Mouse (Mus musculus) forebrain, embryonic 11.5 days (tissue): ENCODE measurements at regions not wholly inside any gene's neighbourhood (a gene's known extent, or its start where the extent isn't known, plus 50 kb on each side); places are given as distances from the start of the nearest gene placed in this dataset.
A peak's percentile ranks its signal among the peaks of the same experiment; 100 is the strongest.

Source experiments
- ATAC-seq: fragments of 200-750 bp; cut with Nextera tagmentation; replicated peaks from 2 replicates; pipeline ENCODE4 v1.8.0; 2017; ENCODE audit warnings: moderate TSS enrichment; ENCODE audit not compliant: low FRiP score
- DNase-seq: peaks from one replicate; pipeline ENCODE4 v3.0.0-alpha.2; 2017; ENCODE audit warnings: low spot score
- H3K27ac ChIP-seq: fragments of 300-500 bp; sonication (generic); 2 replicates; pipeline ENCODE4 v1.5.1; 2014; ENCODE audit warnings: low read depth, low read length
- H3K27me3 ChIP-seq: fragments of 300-500 bp; sonication (generic); 2 replicates; pipeline ENCODE4 v1.6.1; 2014; ENCODE audit warnings: mild to moderate bottlenecking, low read length, mixed read lengths; ENCODE audit not compliant: control insufficient read depth, insufficient read depth
- H3K36me3 ChIP-seq: fragments of 300-500 bp; sonication (generic); 2 replicates; pipeline ENCODE4 v1.6.1; 2014; ENCODE audit warnings: mild to moderate bottlenecking, low read length, moderate library complexity, mixed read lengths; ENCODE audit not compliant: control insufficient read depth, insufficient read depth
- H3K4me1 ChIP-seq: fragments of 300-500 bp; sonication (generic); replicated peaks from 2 replicates; pipeline ENCODE4 v1.6.1; 2014; ENCODE audit warnings: low read length, mixed read lengths; ENCODE audit not compliant: control insufficient read depth, insufficient read depth
- H3K4me2 ChIP-seq: fragments of 300-500 bp; sonication (generic); 2 replicates; pipeline ENCODE4 v1.6.1; 2014; ENCODE audit warnings: low read depth, mild to moderate bottlenecking, low read length, moderate library complexity, mixed read lengths; ENCODE audit not compliant: severe bottlenecking
- H3K4me3 ChIP-seq: fragments of 300-500 bp; sonication (generic); 2 replicates; pipeline ENCODE4 v1.5.1; 2014; ENCODE audit warnings: low read depth, low read length
- H3K9ac ChIP-seq: fragments of 300-500 bp; sonication (generic); 2 replicates; pipeline ENCODE4 v1.6.1; 2014; ENCODE audit warnings: low read length
- H3K9me3 ChIP-seq: fragments of 300-500 bp; sonication (generic); 2 replicates; pipeline ENCODE4 v1.6.1; 2016; ENCODE audit warnings: low read length, mixed read lengths; ENCODE audit not compliant: control insufficient read depth
- WGBS: fragments of 180-500 bp; shearing (Covaris S2); extraction: QIAGEN DNeasy Blood & Tissue Kit; methylation state at CpG from one replicate; pipeline ENCODE4 v1.1.7; 2014; 5-methylcytosine and 5-hydroxymethylcytosine counted together

GRCm38 (mm10) chr2:163138688-163139385 is 51.2 kb upstream of the Gtsf1l start:
- no peak for DNase-seq

GRCm38 (mm10) chr2:163142762-163143388 is 55.2 kb upstream of the Gtsf1l start:
- 53% methylated on average over 10 of the region's 10 CpGs for WGBS
- no peak overlapping the region for H3K4me2 ChIP-seq

More at GRCm38 (mm10) chr2:163138688-163139385, 51.2 kb upstream of the Gtsf1l start:
- H3K27me3 ChIP-seq: no peaks in the 10 kb centered on the region
- 91% methylated on average over 9 of the region's 9 CpGs for WGBS
- H3K27ac ChIP-seq: no peak overlapping the region
- no peak overlapping the region for H3K4me2 ChIP-seq
- no peak overlapping the region for H3K9ac ChIP-seq
- no peaks in the 10 kb centered on the region for H3K36me3 ChIP-seq
- H3K4me3 ChIP-seq: no peak overlapping the region
- no peaks in the 10 kb centered on the region for H3K9me3 ChIP-seq
- ATAC-seq: no peak
- no peaks in the 10 kb centered on the region for H3K4me1 ChIP-seq

GRCm38 (mm10) chr2:163143413-163143812 is 55.8 kb upstream of the Gtsf1l start:
- H3K27ac ChIP-seq: no peak overlapping the region
- no peaks in the 10 kb centered on the region for H3K27me3 ChIP-seq
- H3K36me3 ChIP-seq: no peaks in the 10 kb centered on the region
- no peaks in the 10 kb centered on the region for H3K4me1 ChIP-seq
- no peak overlapping the region for H3K9ac ChIP-seq
- DNase-seq (no peak), ATAC-seq (no peak)
- 59% methylated on average over 13 of the region's 13 CpGs for WGBS
- H3K4me3 ChIP-seq: no peak overlapping the region
- no peaks in the 10 kb centered on the region for H3K9me3 ChIP-seq
- H3K4me2 ChIP-seq: no peak overlapping the region

More at GRCm38 (mm10) chr2:163142762-163143388, 55.2 kb upstream of the Gtsf1l start:
- Histone ChIP-seq H3K36me3 (no peaks in the 10 kb centered on the region), H3K4me1 (no peaks in the 10 kb centered on the region), H3K9me3 (no peaks in the 10 kb centered on the region), H3K4me3 (no peak overlapping the region), H3K27ac (no peak overlapping the region), H3K9ac (no peak overlapping the region), H3K27me3 (no peaks in the 10 kb centered on the region)
- DNase-seq: no peak
- no peak for ATAC-seq

DNA sequence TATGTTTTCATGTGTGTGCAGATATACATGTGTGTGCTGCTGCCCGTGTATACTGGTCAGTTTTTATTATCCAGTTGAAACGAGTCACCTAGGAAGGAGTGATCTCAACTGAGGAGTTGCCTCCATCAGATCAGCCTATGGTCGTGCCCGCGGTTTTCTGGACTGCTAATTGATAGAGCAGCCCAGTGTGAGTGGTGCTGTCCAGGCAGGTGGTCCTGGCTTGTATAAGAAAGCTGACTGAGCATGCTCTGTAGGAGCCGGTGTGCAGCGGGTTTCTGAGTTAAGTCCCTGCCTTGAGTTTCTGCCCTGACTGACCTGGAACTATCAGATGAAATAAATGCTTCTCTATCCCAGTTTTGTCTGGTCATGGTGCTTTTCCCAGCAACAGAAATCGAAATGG is 56.9 kb upstream of the Tox2 start:
- WGBS: 86% methylated on average over 8 of the region's 8 CpGs

GRCm38 (mm10) chr2:163146481-163146880 is 56.4 kb upstream of the Tox2 start:
- ATAC-seq (no peak), DNase-seq (no peak)
- Histone ChIP-seq H3K9me3 (no peaks in the 10 kb centered on the region), H3K4me3 (no peak overlapping the region), H3K27ac (no peak overlapping the region), H3K27me3 (no peaks in the 10 kb centered on the region), H3K4me1 (no peaks in the 10 kb centered on the region), H3K9ac (no peak overlapping the region), H3K36me3 (no peaks in the 10 kb centered on the region), H3K4me2 (no peak overlapping the region)
- 89% methylated on average over 4 of the region's 4 CpGs for WGBS

More for the DNA sequence above, 56.9 kb upstream of the Tox2 start:
- no peaks in the 10 kb centered on the region for H3K9me3 ChIP-seq
- no peaks in the 10 kb centered on the region for H3K4me1 ChIP-seq
- H3K36me3 ChIP-seq: no peaks in the 10 kb centered on the region
- H3K9ac ChIP-seq: no peak overlapping the region
- no peak overlapping the region for H3K27ac ChIP-seq
- DNase-seq (no peak), ATAC-seq (no peak)
- H3K4me2 ChIP-seq: no peak overlapping the region
- no peaks in the 10 kb centered on the region for H3K27me3 ChIP-seq
- no peak overlapping the region for H3K4me3 ChIP-seq

GRCm38 (mm10) chr2:163147381-163147780 is 55.5 kb upstream of the Tox2 start:
- no peak overlapping the region for H3K4me2 ChIP-seq
- H3K4me1 ChIP-seq: peaks cover 2% of the 10 kb centered on the region; the same call in 1 of the 2 replicates
- H3K36me3 ChIP-seq: no peaks in the 10 kb centered on the region
- no peak overlapping the region for H3K4me3 ChIP-seq
- no peaks in the 10 kb centered on the region for H3K9me3 ChIP-seq
- 89% methylated on average over 4 of the region's 4 CpGs for WGBS
- H3K9ac ChIP-seq: no peak overlapping the region
- DNase-seq (no peak), ATAC-seq (no peak)
- no peak overlapping the region for H3K27ac ChIP-seq
- H3K27me3 ChIP-seq: no peaks in the 10 kb centered on the region

GRCm38 (mm10) chr2:163151016-163151415 is 51.9 kb upstream of the Tox2 start:
- Histone ChIP-seq H3K9me3 (no peaks in the 10 kb centered on the region), H3K4me3 (no peak overlapping the region), H3K27me3 (no peaks in the 10 kb centered on the region), H3K27ac (no peak overlapping the region), H3K36me3 (no peaks in the 10 kb centered on the region), H3K4me1 (peaks cover 9% of the 10 kb centered on the region; the same call in 1 of the 2 replicates), H3K9ac (no peak overlapping the region), H3K4me2 (no peak overlapping the region)
- 81% methylated on average over 15 of the region's 15 CpGs for WGBS
- DNase-seq (no peak), ATAC-seq (no peak)

GRCm38 (mm10) chr2:163152340-163153033 is 50.4 kb upstream of the Tox2 start:
- Histone ChIP-seq H3K36me3 (no peaks in the 10 kb centered on the region), H3K9me3 (no peaks in the 10 kb centered on the region), H3K4me2 (no peak overlapping the region), H3K4me1 (peaks cover 9% of the 10 kb centered on the region; the same call in 1 of the 2 replicates), H3K9ac (no peak overlapping the region), H3K27me3 (no peaks in the 10 kb centered on the region), H3K4me3 (no peak overlapping the region), H3K27ac (no peak overlapping the region)
- 62% methylated on average over 22 of the region's 22 CpGs for WGBS
- DNase-seq: peak; percentile 84
- peak; percentile 57 for ATAC-seq
